8 mouse cellular contexts compared by ENCODE assay signal in genomic region chr19:32390116-32390515, GRCm38 (mm10). TPM values are rescaled to one million over a fixed set of nuclear protein-coding genes. Genes with fewer than 3 reads are reported as not detected.
DNase-seq lines count a peak whose midpoint lies in the region; ATAC-seq and TF ChIP-seq lines count a peak whose summit lies in the region.

No protein-coding gene starts in this region.

- peaks cover 43% of the 10 kb centered on the region for H3K4me1 ChIP-seq in E14TG2a.4 (replicated peaks; ENCODE audit: low read depth, low read length)
- H3K4me1 ChIP-seq in forebrain, embryonic 15.5 days: peaks cover 23% of the 10 kb centered on the region
- H3K4me1 ChIP-seq in liver, embryonic 15.5 days (replicated peaks): peaks cover 37% of the 10 kb centered on the region

- peak overlapping the region; percentile 75 for H3K9ac ChIP-seq in forebrain, embryonic 15.5 days (replicated peaks)
- H3K9ac ChIP-seq in liver, embryonic 15.5 days: no peak overlapping the region

- 84% methylated on average over 7 of the region's 7 CpGs for WGBS in forebrain, embryonic 15.5 days
- WGBS in liver, embryonic 15.5 days (ENCODE audit: insufficient replicate concordance): 40% methylated on average over 7 of the region's 7 CpGs

- DNase-seq in cerebellum, adult 9-10 months: peak; percentile 53
- no peak for DNase-seq in cerebellum, adult 8-10 months
- DNase-seq in thymus, postnatal 14 days: no peak
- DNase-seq in cerebellum, adult 9-11 months: no peak
- no peak for DNase-seq in left cerebral cortex, adult 8-10 months (ENCODE audit: low spot score in 2 of 2)

- H3K9me3 ChIP-seq in E14TG2a.4 (ENCODE audit: low read length): no peaks in the 10 kb centered on the region
- no peaks in the 10 kb centered on the region for H3K9me3 ChIP-seq in forebrain, embryonic 15.5 days
- H3K9me3 ChIP-seq in liver, embryonic 15.5 days (replicated peaks): no peaks in the 10 kb centered on the region

- no peak for TF ChIP-seq CTCF in E14TG2a.4 (conservative IDR thresholded peaks at IDR 0.05; ENCODE audit: low read length)

- H3K4me3 ChIP-seq in E14TG2a.4 (replicated peaks; ENCODE audit: low read length): peak overlapping the region; percentile 93
- peak overlapping the region; percentile 96 for H3K4me3 ChIP-seq in forebrain, embryonic 15.5 days
- peak overlapping the region; percentile 72 for H3K4me3 ChIP-seq in liver, embryonic 15.5 days (replicated peaks)

- peaks cover 5% of the 10 kb centered on the region; the same call in 1 of the 2 replicates for H3K36me3 ChIP-seq in E14TG2a.4 (ENCODE audit: insufficient read depth, low read length)
- H3K36me3 ChIP-seq in forebrain, embryonic 15.5 days: no peaks in the 10 kb centered on the region
- H3K36me3 ChIP-seq in liver, embryonic 15.5 days (replicated peaks): no peaks in the 10 kb centered on the region

- peaks cover 26% of the 10 kb centered on the region for H3K27me3 ChIP-seq in E14TG2a.4 (ENCODE audit: insufficient read depth, low read length)
- no peaks in the 10 kb centered on the region for H3K27me3 ChIP-seq in forebrain, embryonic 15.5 days
- H3K27me3 ChIP-seq in liver, embryonic 15.5 days: peaks cover 54% of the 10 kb centered on the region

- no peak for ATAC-seq in forebrain, embryonic 15.5 days (replicated peaks)
- ATAC-seq in liver, embryonic 15.5 days (ENCODE audit: insufficient read depth): no peak

- no peak overlapping the region for H3K27ac ChIP-seq in forebrain, embryonic 15.5 days (replicated peaks)
- H3K27ac ChIP-seq in liver, embryonic 15.5 days (replicated peaks): no peak overlapping the region

- peak overlapping the region; percentile 89 for H3K4me2 ChIP-seq in forebrain, embryonic 15.5 days (replicated peaks)
- H3K4me2 ChIP-seq in liver, embryonic 15.5 days: peak overlapping the region; percentile 98

RNA-seq across cellular contexts. Expression of gene Sgms1, which starts 0.6 kb away (rescaled TPM):
- polyA plus RNA-seq in forebrain, embryonic 15.5 days (2015; fragmentation: Nextera tagmentation; extraction: Ambion mirVana): 14.5 and 15.7 TPM in 2 replicates
- 24.8 and 29.8 TPM in 2 replicates for polyA plus RNA-seq in liver, embryonic 15.5 days (2015; fragmentation: Nextera tagmentation; extraction: Ambion mirVana)
- 10 to 100 TPM; 47.5 to 60.8 (median 52.4) TPM for total RNA-seq in left cerebral cortex, adult 8-10 months (2022)
